Mouse (Mus musculus) stomach, postnatal 0 days (tissue): ENCODE measurements around the gene Gm3952.

ENCODE experiments used
- CTCF ChIP-seq: IDR thresholded peaks from 2 replicates; pipeline ENCODE4 v1.5.1; 2016; ENCODE audit warnings: antibody characterized with exemption, low read depth, mild to moderate bottlenecking, moderate library complexity
- EP300 ChIP-seq: optimal IDR thresholded peaks from 2 replicates; pipeline ENCODE3; 2016; ENCODE audit warnings: antibody characterized with exemption

DNA sequence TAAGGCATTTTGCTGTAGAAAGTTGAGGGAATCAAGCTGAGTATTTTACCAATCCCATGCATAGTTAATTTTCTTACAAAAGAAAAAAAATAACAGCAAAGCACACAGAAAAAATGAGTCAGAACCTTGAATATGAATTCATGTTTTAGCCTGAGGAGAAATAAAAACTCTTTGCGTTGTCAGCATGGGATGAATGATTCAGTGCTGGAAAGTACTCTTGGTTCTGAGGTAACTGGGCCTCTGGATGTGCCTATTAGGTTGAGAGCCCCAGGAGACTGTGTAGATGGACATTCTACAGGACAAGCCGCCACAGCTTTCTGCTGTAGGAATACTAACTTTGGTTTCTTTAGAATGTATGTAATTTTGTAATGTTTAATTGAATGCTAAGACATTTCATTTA, 93.7 kb downstream of the Gm3952 start:
- TF ChIP-seq CTCF, result no peak
- TF ChIP-seq EP300, result no peak
